Mouse (Mus musculus): Measurements from ENCODE around the gene Capns1. TPM values are rescaled to one million over a fixed set of nuclear protein-coding genes. Genes with fewer than 3 reads are reported as not detected.

Capns1 gene
- polyA plus RNA-seq, 1 experiment from 2014 or later = 52.1 TPM

GRCm38 (mm10) chr7:30199498-30200139 lies 1.0 kb upstream of the Capns1 start:
- WGBS = 85% methylated on average over 18 of the region's 18 CpGs

GRCm38 (mm10) chr7:30197592-30198129 lies 950 bp downstream of the Capns1 start:
- Histone ChIP-seq H3K4me3 (no peak overlapping the region), H3K9me3 (replicated peaks) (no peaks in the 10 kb centered on the region), H3K27ac (replicated peaks) (no peak overlapping the region), H3K4me1 (peaks cover 25% of the 10 kb centered on the region), H3K27me3 (ENCODE audit: low read depth, poor library complexity, severe bottlenecking) (no peaks in the 10 kb centered on the region), H3K36me3 (no peaks in the 10 kb centered on the region)
- DNase-seq (ENCODE audit: low spot score) = no peak
- 74% methylated on average over 5 of the region's 5 CpGs for WGBS

More at GRCm38 (mm10) chr7:30199498-30200139, 1.0 kb upstream of the Capns1 start:
- no peaks in the 10 kb centered on the region for H3K9me3 ChIP-seq (replicated peaks)
- no peaks in the 10 kb centered on the region for H3K27me3 ChIP-seq (ENCODE audit: low read depth, poor library complexity, severe bottlenecking)
- H3K36me3 ChIP-seq = no peaks in the 10 kb centered on the region
- DNase-seq (ENCODE audit: low spot score) = no peak
- no peak overlapping the region for H3K27ac ChIP-seq (replicated peaks)
- H3K4me3 ChIP-seq = no peak overlapping the region
- peaks cover 14% of the 10 kb centered on the region for H3K4me1 ChIP-seq

- H3K9me3 ChIP-seq (replicated peaks) = no peaks in the 10 kb centered on the region
Observed at GRCm38 (mm10) chr7:30196171-30196570, 2.4 kb downstream of the Capns1 start.

DNA sequence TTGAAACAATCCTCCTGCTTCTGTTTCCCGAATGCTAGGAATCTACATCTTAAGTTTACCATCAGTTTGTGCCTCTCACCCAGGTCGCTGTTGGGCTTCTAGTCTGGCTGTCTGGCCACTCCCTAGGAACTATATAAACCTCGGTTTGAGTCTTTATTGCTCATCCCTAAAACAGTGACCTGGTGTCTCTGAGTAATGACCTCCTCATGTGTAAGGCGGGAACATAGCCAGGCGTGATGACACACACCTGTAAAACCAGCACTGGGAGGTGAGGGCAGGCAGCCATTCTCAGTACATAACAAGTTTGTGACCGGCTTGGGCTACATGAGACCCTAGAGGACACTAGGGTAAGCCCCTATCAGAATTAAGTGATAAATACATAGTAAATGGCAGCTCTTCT lies 3.1 kb downstream of the Capns1 start:
- peak overlapping the region; percentile 83 for H3K4me3 ChIP-seq
- peak overlapping the region; percentile 86 for H3K27ac ChIP-seq (replicated peaks)

More at GRCm38 (mm10) chr7:30196171-30196570, 2.4 kb downstream of the Capns1 start:
- Histone ChIP-seq H3K4me3 (no peak overlapping the region), H3K27me3 (ENCODE audit: low read depth, poor library complexity, severe bottlenecking) (no peaks in the 10 kb centered on the region), H3K36me3 (peaks cover 14% of the 10 kb centered on the region), H3K27ac (replicated peaks) (no peak overlapping the region), H3K4me1 (peaks cover 28% of the 10 kb centered on the region)
- WGBS = 83% methylated on average over 6 of the region's 6 CpGs
- no peak for DNase-seq (ENCODE audit: low spot score)

DNA sequence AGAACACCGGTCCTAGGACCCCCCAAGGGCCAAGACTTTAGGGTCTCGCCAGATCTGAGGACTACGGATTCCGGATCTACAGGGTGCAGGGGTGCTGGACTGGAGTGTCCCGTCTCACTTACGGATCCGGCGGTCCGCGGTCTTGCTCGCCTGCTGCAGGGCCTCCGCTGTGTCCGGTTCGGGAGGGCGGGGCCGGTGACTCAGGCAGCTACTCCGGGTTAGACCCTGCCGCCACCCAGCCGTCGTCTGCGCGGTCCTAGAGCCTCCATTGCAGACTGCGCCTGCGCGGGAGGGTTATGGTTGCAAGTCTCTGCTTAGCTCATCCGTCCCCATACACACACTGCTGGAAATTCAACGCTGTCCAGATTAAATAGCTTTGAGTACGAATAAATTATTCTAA lies 3.7 kb downstream of the Capns1 start:
- under 1% methylated on average over 28 of the region's 28 CpGs for WGBS
- Histone ChIP-seq H3K36me3 (peaks cover 27% of the 10 kb centered on the region), H3K4me3 (peak overlapping the region; percentile 83), H3K9me3 (replicated peaks) (no peaks in the 10 kb centered on the region), H3K27me3 (ENCODE audit: low read depth, poor library complexity, severe bottlenecking) (no peaks in the 10 kb centered on the region), H3K4me1 (peaks cover 28% of the 10 kb centered on the region), H3K27ac (replicated peaks) (peak overlapping the region; percentile 86)
- DNase-seq (ENCODE audit: low spot score) = peak; percentile 98

More for the DNA sequence above, 3.1 kb downstream of the Capns1 start:
- Histone ChIP-seq H3K4me1 (peaks cover 28% of the 10 kb centered on the region), H3K36me3 (peaks cover 21% of the 10 kb centered on the region), H3K27me3 (ENCODE audit: low read depth, poor library complexity, severe bottlenecking) (no peaks in the 10 kb centered on the region), H3K9me3 (replicated peaks) (no peaks in the 10 kb centered on the region)
- DNase-seq (ENCODE audit: low spot score) = no peak
- 73% methylated on average over 6 of the region's 6 CpGs for WGBS

DNA sequence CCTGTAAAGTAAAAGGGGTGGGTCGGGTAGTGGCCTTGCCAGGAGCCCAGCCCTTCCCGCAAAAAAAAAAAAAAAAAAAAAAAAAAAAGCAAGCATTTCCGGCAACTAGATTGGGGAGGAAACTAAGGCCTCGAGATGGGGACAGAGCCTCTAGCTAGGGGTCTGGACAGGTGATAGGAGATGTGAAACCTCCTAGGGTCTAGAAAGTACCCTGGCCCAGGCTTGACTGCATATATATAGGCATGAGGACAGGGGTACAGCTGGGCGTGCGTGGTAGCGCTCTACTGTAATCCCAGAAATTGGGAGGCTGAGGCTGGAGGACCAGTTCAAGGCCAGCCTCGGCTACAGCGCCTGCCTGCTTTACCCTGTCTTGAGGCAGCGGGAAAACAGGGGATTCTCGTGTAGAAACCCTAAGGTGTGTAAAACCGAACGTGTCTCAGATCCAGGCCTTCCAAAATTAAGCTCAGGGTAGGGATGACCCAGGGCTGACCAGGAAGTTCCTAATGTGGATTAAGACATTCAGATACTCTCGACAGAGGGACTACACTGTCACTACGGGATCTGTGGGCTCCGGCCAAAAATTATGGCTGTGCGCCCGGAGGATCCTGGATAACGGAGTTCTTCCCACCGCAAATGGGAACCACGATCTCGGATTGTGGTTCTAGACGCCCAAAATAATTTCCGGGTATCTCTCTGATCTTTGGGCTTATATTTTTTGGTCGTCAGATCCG lies 4.3 kb downstream of the Capns1 start:
- Histone ChIP-seq H3K4me3 (peak overlapping the region; percentile 83), H3K36me3 (peaks cover 29% of the 10 kb centered on the region), H3K27me3 (ENCODE audit: low read depth, poor library complexity, severe bottlenecking) (no peaks in the 10 kb centered on the region), H3K27ac (replicated peaks) (peak overlapping the region; percentile 86), H3K9me3 (replicated peaks) (no peaks in the 10 kb centered on the region), H3K4me1 (peaks cover 28% of the 10 kb centered on the region)
- DNase-seq (ENCODE audit: low spot score) = peak; percentile 44
- under 1% methylated on average over 26 of the region's 26 CpGs for WGBS

DNA sequence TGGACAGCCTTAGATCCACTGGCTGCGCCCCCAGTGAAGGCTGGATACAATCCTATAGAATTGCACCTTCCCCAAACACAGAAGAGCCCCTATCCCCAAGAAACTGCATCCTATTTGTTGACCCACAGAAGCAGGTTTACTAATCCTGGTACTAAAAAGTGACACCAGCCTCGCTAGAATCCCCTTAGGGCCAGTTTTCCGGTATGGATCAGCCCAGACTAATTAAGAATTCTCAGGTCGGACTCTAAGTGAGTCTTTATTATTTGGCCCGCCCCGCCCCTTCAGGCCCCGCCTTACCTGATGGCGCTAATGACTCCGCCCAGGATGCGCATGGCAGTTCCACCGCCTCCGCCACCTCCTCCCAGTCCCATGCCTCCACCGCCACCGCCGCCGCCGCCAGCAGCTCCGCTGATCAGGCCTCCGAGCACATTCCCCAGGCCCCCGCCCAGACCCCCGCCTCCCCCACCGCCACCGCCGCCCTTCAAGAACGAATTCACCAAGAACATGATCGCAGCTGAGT lies 5.0 kb downstream of the Capns1 start:
- Histone ChIP-seq H3K9me3 (replicated peaks) (no peaks in the 10 kb centered on the region), H3K4me3 (peak overlapping the region; percentile 83), H3K4me1 (peaks cover 28% of the 10 kb centered on the region), H3K36me3 (peaks cover 35% of the 10 kb centered on the region), H3K27ac (replicated peaks) (peak overlapping the region; percentile 86), H3K27me3 (ENCODE audit: low read depth, poor library complexity, severe bottlenecking) (no peaks in the 10 kb centered on the region)
- under 1% methylated on average over 26 of the region's 26 CpGs for WGBS
- DNase-seq (ENCODE audit: low spot score) = peak; percentile 81

DNA sequence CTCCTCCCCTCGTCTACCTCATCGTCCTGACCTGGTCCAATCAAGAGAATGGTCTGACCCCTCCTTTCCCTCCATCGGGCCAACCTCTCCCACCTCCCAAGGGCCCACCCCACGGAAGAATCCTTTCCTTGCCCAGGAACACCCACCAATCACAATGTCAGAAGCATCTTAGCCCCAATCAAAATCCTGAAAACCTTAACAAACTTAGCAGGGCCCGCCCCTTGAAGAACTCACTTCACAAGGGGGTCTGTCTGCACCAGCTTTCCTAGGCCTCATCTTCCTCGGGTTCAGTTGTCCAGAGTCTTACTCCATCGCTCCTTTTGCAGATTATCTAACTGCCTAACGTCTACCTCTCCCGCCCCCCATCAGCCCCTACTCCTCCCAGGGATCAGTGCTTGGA lies 5.6 kb downstream of the Capns1 start:
- WGBS = 15% methylated on average over 9 of the region's 9 CpGs
- Histone ChIP-seq H3K9me3 (replicated peaks) (no peaks in the 10 kb centered on the region), H3K27me3 (ENCODE audit: low read depth, poor library complexity, severe bottlenecking) (no peaks in the 10 kb centered on the region), H3K4me3 (peak overlapping the region; percentile 83), H3K27ac (replicated peaks) (no peak overlapping the region), H3K36me3 (peaks cover 41% of the 10 kb centered on the region), H3K4me1 (peaks cover 28% of the 10 kb centered on the region)
- DNase-seq (ENCODE audit: low spot score) = no peak

- no peak overlapping the region for H3K4me3 ChIP-seq
- WGBS = 91% methylated on average over 12 of the region's 12 CpGs
- H3K27ac ChIP-seq (replicated peaks) = no peak overlapping the region
- peaks cover 51% of the 10 kb centered on the region for H3K36me3 ChIP-seq
- no peaks in the 10 kb centered on the region for H3K9me3 ChIP-seq (replicated peaks)
- no peaks in the 10 kb centered on the region for H3K27me3 ChIP-seq (ENCODE audit: low read depth, poor library complexity, severe bottlenecking)
- H3K4me1 ChIP-seq = peaks cover 28% of the 10 kb centered on the region
- no peak for DNase-seq (ENCODE audit: low spot score)
Observed at GRCm38 (mm10) chr7:30192088-30192487, 6.5 kb downstream of the Capns1 start.

DNA sequence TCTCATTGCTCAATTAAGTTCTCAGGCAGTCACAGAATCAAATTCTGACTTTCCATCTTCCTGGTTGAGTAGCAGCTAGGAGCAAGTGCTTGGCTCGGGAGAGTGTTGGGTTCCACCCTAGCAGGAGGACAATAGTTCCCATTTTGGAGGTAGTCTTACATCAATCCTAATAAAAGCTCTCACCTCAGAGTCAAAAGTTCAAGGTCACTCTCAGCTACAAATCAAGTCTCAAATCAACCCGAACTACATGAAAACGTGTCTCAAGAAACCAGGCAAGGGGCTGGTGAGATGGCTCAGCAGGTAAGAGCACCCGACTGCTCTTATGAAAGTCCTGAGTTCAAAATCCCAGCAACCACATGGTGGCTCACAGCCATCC lies 9.5 kb downstream of the Capns1 start:
- 92% methylated on average over 4 of the region's 4 CpGs for WGBS
- peaks cover 73% of the 10 kb centered on the region for H3K36me3 ChIP-seq

GRCm38 (mm10) chr7:30188344-30189115 lies 10.1 kb downstream of the Capns1 start:
- no peak for DNase-seq (ENCODE audit: low spot score)
- Histone ChIP-seq H3K27me3 (ENCODE audit: low read depth, poor library complexity, severe bottlenecking) (no peaks in the 10 kb centered on the region), H3K27ac (replicated peaks) (no peak overlapping the region), H3K4me1 (peaks cover 29% of the 10 kb centered on the region), H3K9me3 (replicated peaks) (no peaks in the 10 kb centered on the region), H3K36me3 (peaks cover 73% of the 10 kb centered on the region), H3K4me3 (no peak overlapping the region)
- WGBS = 91% methylated on average over 12 of the region's 12 CpGs

More for the DNA sequence above, 9.5 kb downstream of the Capns1 start:
- Histone ChIP-seq H3K4me1 (peaks cover 28% of the 10 kb centered on the region), H3K4me3 (no peak overlapping the region), H3K27ac (replicated peaks) (no peak overlapping the region), H3K9me3 (replicated peaks) (no peaks in the 10 kb centered on the region), H3K27me3 (ENCODE audit: low read depth, poor library complexity, severe bottlenecking) (no peaks in the 10 kb centered on the region)
- DNase-seq (ENCODE audit: low spot score) = no peak

DNA sequence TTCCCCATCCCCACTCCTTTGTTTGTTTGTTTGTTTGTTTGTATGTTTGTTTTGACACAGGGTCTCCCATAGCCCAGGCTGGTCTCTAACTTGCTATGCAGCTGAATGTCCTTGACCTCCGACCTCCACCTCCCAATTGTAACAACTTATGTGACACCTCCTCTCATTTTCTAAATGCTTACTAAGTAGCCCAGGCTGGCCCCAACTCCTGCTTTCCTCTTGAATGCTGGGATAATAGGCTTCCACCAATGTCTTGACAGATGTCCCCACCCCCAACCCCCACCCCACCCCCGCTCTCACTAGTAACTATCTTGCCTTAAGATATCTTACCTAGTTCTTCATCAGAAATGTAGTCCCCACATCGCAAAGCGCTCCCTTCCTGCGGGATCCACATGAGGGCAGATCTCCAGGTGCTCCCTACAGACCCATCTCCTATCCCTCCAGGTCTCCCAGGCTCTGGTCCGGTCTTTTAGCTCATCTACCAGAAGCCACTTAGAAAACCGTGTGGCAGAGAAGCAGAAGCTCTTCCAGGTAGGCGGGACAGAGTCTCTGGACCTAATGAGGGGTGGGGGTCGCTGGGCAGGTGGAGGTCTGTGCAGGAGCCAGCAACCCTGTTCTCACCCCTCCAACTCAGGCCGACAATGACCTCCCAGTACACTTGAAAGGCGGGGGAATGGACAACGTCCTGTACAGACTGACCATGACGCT lies 13.8 kb downstream of the Capns1 start:
- no peaks in the 10 kb centered on the region for H3K27me3 ChIP-seq (ENCODE audit: low read depth, poor library complexity, severe bottlenecking)
- no peak overlapping the region for H3K27ac ChIP-seq (replicated peaks)
- WGBS = 72% methylated on average over 13 of the region's 13 CpGs
- no peaks in the 10 kb centered on the region for H3K9me3 ChIP-seq (replicated peaks)
- H3K36me3 ChIP-seq = peaks cover 47% of the 10 kb centered on the region
- DNase-seq (ENCODE audit: low spot score) = no peak
- H3K4me1 ChIP-seq = peaks cover 19% of the 10 kb centered on the region
- 0 out of 2 replicates have a peak overlapping the region, but pooled peaks have one; percentile 46 for H3K4me3 ChIP-seq
